Mouse (Mus musculus) intestine, embryonic 14.5 days (tissue): Measurements from ENCODE around the gene Sspo. TPM values are rescaled to one million over a fixed set of nuclear protein-coding genes. Genes with fewer than 3 reads are reported as not detected.

Experiments used
- ATAC-seq: fragments of 200-750 bp; cut with Nextera tagmentation; replicated peaks from 2 replicates; pipeline ENCODE4 v1.8.0; 2017; ENCODE audit warnings: low read depth, moderate number of reproducible peaks, moderate TSS enrichment, moderate library complexity; ENCODE audit not compliant: low FRiP score, low TSS enrichment
- DNase-seq: peaks from one replicate; pipeline ENCODE4 v3.0.0-alpha.2; 2018; ENCODE audit warnings: low spot score
- H3K27ac ChIP-seq: fragments of 300-500 bp; sonication (generic); 2 replicates; pipeline ENCODE4 v1.5.1; 2014; ENCODE audit warnings: low read depth, mild to moderate bottlenecking, control low read depth
- H3K27me3 ChIP-seq: fragments of 300-500 bp; sonication (generic); replicated peaks from 2 replicates; pipeline ENCODE4 v1.6.1; 2014; ENCODE audit warnings: low read length, control low read depth; ENCODE audit not compliant: control insufficient read depth, insufficient read depth
- H3K36me3 ChIP-seq: fragments of 300-500 bp; sonication (generic); 2 replicates; pipeline ENCODE4 v1.6.1; 2014; ENCODE audit warnings: low read length, control low read depth; ENCODE audit not compliant: control insufficient read depth, insufficient read depth
- H3K4me1 ChIP-seq: fragments of 300-500 bp; sonication (generic); replicated peaks from 2 replicates; pipeline ENCODE4 v1.6.1; 2014; ENCODE audit warnings: low read length, control low read depth, mixed read lengths; ENCODE audit not compliant: control insufficient read depth, insufficient read depth
- H3K4me2 ChIP-seq: fragments of 300-500 bp; sonication (generic); 2 replicates; pipeline ENCODE4 v1.6.1; 2014; ENCODE audit warnings: low read length
- H3K4me3 ChIP-seq: fragments of 300-500 bp; sonication (generic); 2 replicates; pipeline ENCODE4 v1.5.1; 2014; ENCODE audit warnings: low read depth, low read length, control low read depth, mixed read lengths
- H3K9ac ChIP-seq: fragments of 300-500 bp; sonication (generic); 2 replicates; pipeline ENCODE4 v1.6.1; 2014; ENCODE audit warnings: mild to moderate bottlenecking, low read length
- H3K9me3 ChIP-seq: fragments of 300-500 bp; sonication (generic); 2 replicates; pipeline ENCODE4 v1.6.1; 2016; ENCODE audit warnings: low read length, control low read depth; ENCODE audit not compliant: control insufficient read depth
- WGBS: fragments of 180-500 bp; shearing (Covaris S2); extraction: QIAGEN DNeasy Blood & Tissue Kit; methylation state at CpG from one replicate; pipeline ENCODE4 v1.1.7; 2014; 5-methylcytosine and 5-hydroxymethylcytosine counted together
- polyA plus RNA-seq: library from polyadenylated mRNA; unstranded; fragments of >200 nt; fragmentation: Nextera tagmentation; extraction: Ambion mirVana; gene quantifications from 2 replicates; pipeline ENCODE4 v1.2.1, GENCODE M21; 2014

Sspo gene
- polyA plus RNA-seq, 1 experiment from 2014 or later = 0.32 TPM

- no peak overlapping the region for H3K4me3 ChIP-seq
- H3K4me2 ChIP-seq = no peak overlapping the region
- DNase-seq (no peak), ATAC-seq (no peak)
- no peak overlapping the region for H3K9ac ChIP-seq
- no peak overlapping the region for H3K27ac ChIP-seq
- 42% methylated on average over 14 of the region's 14 CpGs for WGBS
- H3K36me3 ChIP-seq = peaks cover 54% of the 10 kb centered on the region
- no peaks in the 10 kb centered on the region for H3K9me3 ChIP-seq
- H3K27me3 ChIP-seq = no peaks in the 10 kb centered on the region
- peaks cover 18% of the 10 kb centered on the region for H3K4me1 ChIP-seq
Observed at GRCm38 (mm10) chr6:48440306-48441014, 7.6 kb upstream of the Sspo start.

- Histone ChIP-seq H3K9me3 (no peaks in the 10 kb centered on the region), H3K4me1 (peaks cover 16% of the 10 kb centered on the region; the same call in 1 of the 2 replicates), H3K4me3 (peak overlapping the region; percentile 83), H3K4me2 (peak overlapping the region; percentile 70), H3K9ac (peak overlapping the region; percentile 47), H3K27ac (peak overlapping the region; percentile 93), H3K36me3 (peaks cover 27% of the 10 kb centered on the region), H3K27me3 (no peaks in the 10 kb centered on the region)
- DNase-seq = peak; percentile 98
- 5% methylated on average over 19 of the region's 19 CpGs for WGBS
- ATAC-seq = peak; percentile 91
Observed at GRCm38 (mm10) chr6:48443592-48444309, 4.3 kb upstream of the Sspo start.

GRCm38 (mm10) chr6:48444310-48445180 is 3.5 kb upstream of the Sspo start:
- H3K9me3 ChIP-seq = no peaks in the 10 kb centered on the region
- peak overlapping the region; percentile 83 for H3K9ac ChIP-seq
- peaks cover 21% of the 10 kb centered on the region for H3K36me3 ChIP-seq
- H3K27ac ChIP-seq = peak overlapping the region; percentile 93
- peak overlapping the region; percentile 83 for H3K4me3 ChIP-seq
- peaks cover 16% of the 10 kb centered on the region; the same call in 1 of the 2 replicates for H3K4me1 ChIP-seq
- no peaks in the 10 kb centered on the region for H3K27me3 ChIP-seq
- DNase-seq (peak; percentile 89), ATAC-seq (peak; percentile 65)
- WGBS = under 1% methylated on average over 33 of the region's 34 CpGs
- peak overlapping the region; percentile 70 for H3K4me2 ChIP-seq

- DNase-seq (peak; percentile 83), ATAC-seq (peak; percentile 29; the same call in 1 of the 2 replicates)
- Histone ChIP-seq H3K4me2 (peak within 1 kb of the TSS; percentile 70), H3K9ac (peak within 1 kb of the TSS; percentile 83), H3K9me3 (no peaks in the 10 kb centered on the region), H3K27ac (peak within 1 kb of the TSS; percentile 93), H3K27me3 (no peaks in the 10 kb centered on the region), H3K4me1 (peaks cover 14% of the 10 kb centered on the region; the same call in 1 of the 2 replicates), H3K36me3 (peaks cover 21% of the 10 kb centered on the region), H3K4me3 (peak within 1 kb of the TSS; percentile 83)
- under 1% methylated on average over 64 of the region's 65 CpGs for WGBS
Observed at GRCm38 (mm10) chr6:48445181-48446101, 2.6 kb upstream of the Sspo start, which contains the start of gene Zfp467. TSS of gene Zfp467 (minus strand) at chr6:48445825.

GRCm38 (mm10) chr6:48446256-48446655 is 1.8 kb upstream of the Sspo start:
- DNase-seq (no peak), ATAC-seq (no peak)
- Histone ChIP-seq H3K27me3 (no peaks in the 10 kb centered on the region), H3K9me3 (no peaks in the 10 kb centered on the region), H3K4me1 (peaks cover 6% of the 10 kb centered on the region; the same call in 1 of the 2 replicates), H3K4me2 (peak overlapping the region; percentile 70), H3K9ac (peak overlapping the region; percentile 83), H3K36me3 (peaks cover 15% of the 10 kb centered on the region), H3K27ac (peak overlapping the region; percentile 93; the same call in 1 of the 2 replicates), H3K4me3 (peak overlapping the region; percentile 83)
- WGBS = 42% methylated on average over 3 of the region's 3 CpGs

GRCm38 (mm10) chr6:48446896-48447295 is 1.1 kb upstream of the Sspo start:
- Histone ChIP-seq H3K27ac (no peak overlapping the region), H3K27me3 (no peaks in the 10 kb centered on the region), H3K4me1 (peaks cover 5% of the 10 kb centered on the region; the same call in 1 of the 2 replicates), H3K9me3 (no peaks in the 10 kb centered on the region), H3K9ac (no peak overlapping the region), H3K36me3 (peaks cover 9% of the 10 kb centered on the region), H3K4me3 (no peak overlapping the region), H3K4me2 (no peak overlapping the region)
- ATAC-seq (no peak), DNase-seq (no peak)
- 79% methylated on average over 3 of the region's 3 CpGs for WGBS

GRCm38 (mm10) chr6:48448527-48448926 is 498 bp downstream of the Sspo start:
- ATAC-seq (no peak), DNase-seq (no peak)
- Histone ChIP-seq H3K36me3 (no peaks in the 10 kb centered on the region), H3K27ac (no peak overlapping the region), H3K4me1 (peaks cover 5% of the 10 kb centered on the region; the same call in 1 of the 2 replicates), H3K4me3 (no peak overlapping the region), H3K9me3 (no peaks in the 10 kb centered on the region), H3K9ac (no peak overlapping the region), H3K4me2 (no peak overlapping the region), H3K27me3 (no peaks in the 10 kb centered on the region)
- 69% methylated on average over 7 of the region's 7 CpGs for WGBS
